Mouse (Mus musculus) liver, embryonic 15.5 days (tissue): ENCODE measurements around the gene Ppp4c. TPM values are rescaled to one million over a fixed set of nuclear protein-coding genes. Genes with fewer than 3 reads are reported as not detected.

Experiments used
- ATAC-seq: fragments of 200-750 bp; cut with Nextera tagmentation; 2 replicates; pipeline ENCODE4 v1.8.0; 2017; ENCODE audit warnings: moderate number of reproducible peaks, mild to moderate bottlenecking, moderate library complexity; ENCODE audit not compliant: insufficient read depth
- H3K27ac ChIP-seq: fragments of 300-500 bp; sonication (generic); replicated peaks from 2 replicates; pipeline ENCODE4 v1.5.1; 2015; ENCODE audit warnings: mild to moderate bottlenecking, inconsistent platforms
- H3K27me3 ChIP-seq: fragments of 300-500 bp; sonication (generic); 2 replicates; pipeline ENCODE4 v1.6.1; 2015; ENCODE audit warnings: mild to moderate bottlenecking, inconsistent platforms
- H3K36me3 ChIP-seq: fragments of 300-500 bp; sonication (generic); replicated peaks from 2 replicates; pipeline ENCODE4 v1.6.1; 2015; ENCODE audit warnings: moderate library complexity, mild to moderate bottlenecking, inconsistent platforms
- H3K4me1 ChIP-seq: fragments of 300-500 bp; sonication (generic); replicated peaks from 2 replicates; pipeline ENCODE4 v1.6.1; 2015; ENCODE audit warnings: inconsistent platforms
- H3K4me2 ChIP-seq: fragments of 300-500 bp; sonication (generic); 2 replicates; pipeline ENCODE4 v1.6.1; 2015; ENCODE audit warnings: moderate library complexity, mild to moderate bottlenecking, inconsistent platforms
- H3K4me3 ChIP-seq: fragments of 300-500 bp; sonication (generic); replicated peaks from 2 replicates; pipeline ENCODE4 v1.5.1; 2015; ENCODE audit warnings: mild to moderate bottlenecking, inconsistent platforms
- H3K9ac ChIP-seq: fragments of 300-500 bp; sonication (generic); 2 replicates; pipeline ENCODE4 v1.6.1; 2015; ENCODE audit warnings: moderate library complexity, mild to moderate bottlenecking, inconsistent platforms
- H3K9me3 ChIP-seq: fragments of 300-500 bp; sonication (generic); replicated peaks from 2 replicates; pipeline ENCODE4 v1.6.1; 2016; ENCODE audit warnings: inconsistent platforms
- WGBS: fragments of 180-500 bp; shearing (Covaris S2); methylation state at CpG from one replicate; pipeline ENCODE4 v1.1.7; 2015; ENCODE audit warnings: mixed read lengths; ENCODE audit not compliant: insufficient replicate concordance; 5-methylcytosine and 5-hydroxymethylcytosine counted together
- polyA plus RNA-seq: library from polyadenylated mRNA; unstranded; fragments of >200 nt; fragmentation: Nextera tagmentation; extraction: Ambion mirVana; gene quantifications from 2 replicates; pipeline ENCODE4 v1.2.1, GENCODE M21; 2015

Gene Ppp4c
- polyA plus RNA-seq, 1 experiment from 2014 or later = 107 TPM

DNA sequence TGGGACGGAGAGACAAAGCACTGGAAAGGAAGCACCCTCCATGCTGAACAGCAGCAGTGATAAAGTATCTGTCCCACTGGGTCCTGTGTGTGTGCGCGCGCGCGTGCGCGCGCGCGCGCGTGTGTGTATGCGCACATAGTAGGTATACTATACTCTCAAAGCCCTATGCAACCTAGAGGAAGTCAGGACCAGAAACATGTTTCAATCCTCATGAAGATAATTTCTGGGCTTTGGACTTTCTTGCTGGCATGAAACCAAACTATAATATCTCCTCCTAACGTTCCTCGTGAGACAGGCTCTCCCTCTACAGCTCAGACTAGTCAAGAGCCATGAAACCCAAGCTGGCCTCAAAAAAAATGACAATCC is 8.7 kb upstream of the Ppp4c start:
- peaks cover 15% of the 10 kb centered on the region for H3K36me3 ChIP-seq
- WGBS = 89% methylated on average over 16 of the region's 16 CpGs
- H3K4me3 ChIP-seq = no peak overlapping the region
- no peak overlapping the region for H3K4me2 ChIP-seq
- peaks cover 66% of the 10 kb centered on the region for H3K4me1 ChIP-seq
- ATAC-seq = no peak
- no peak overlapping the region for H3K27ac ChIP-seq
- no peaks in the 10 kb centered on the region for H3K27me3 ChIP-seq
- no peak overlapping the region for H3K9ac ChIP-seq
- no peaks in the 10 kb centered on the region for H3K9me3 ChIP-seq

GRCm38 (mm10) chr7:126800269-126801056 is 8.2 kb upstream of the Ppp4c start:
- Histone ChIP-seq H3K9me3 (no peaks in the 10 kb centered on the region), H3K36me3 (peaks cover 21% of the 10 kb centered on the region), H3K4me1 (peaks cover 70% of the 10 kb centered on the region), H3K9ac (peak overlapping the region; percentile 75), H3K27me3 (no peaks in the 10 kb centered on the region), H3K4me2 (peak overlapping the region; percentile 97), H3K4me3 (peak overlapping the region; percentile 82), H3K27ac (peak overlapping the region; percentile 90)
- WGBS = 64% methylated on average over 5 of the region's 5 CpGs
- no peak for ATAC-seq

- Histone ChIP-seq H3K4me2 (peak overlapping the region; percentile 97), H3K9me3 (no peaks in the 10 kb centered on the region), H3K36me3 (peaks cover 29% of the 10 kb centered on the region), H3K27me3 (no peaks in the 10 kb centered on the region), H3K27ac (peak overlapping the region; percentile 90), H3K4me1 (peaks cover 78% of the 10 kb centered on the region), H3K4me3 (peak overlapping the region; percentile 82), H3K9ac (peak overlapping the region; percentile 75)
- 3% methylated on average over 38 of the region's 38 CpGs for WGBS
- peak; percentile 73 for ATAC-seq
These were observed 7.4 kb upstream of the Ppp4c start for GRCm38 (mm10) chr7:126799468-126800268.

GRCm38 (mm10) chr7:126799050-126799467 is 6.8 kb upstream of the Ppp4c start:
- H3K36me3 ChIP-seq = peaks cover 31% of the 10 kb centered on the region
- peak overlapping the region; percentile 97 for H3K4me2 ChIP-seq
- peaks cover 84% of the 10 kb centered on the region for H3K4me1 ChIP-seq
- WGBS = under 1% methylated on average over 33 of the region's 36 CpGs
- peak overlapping the region; percentile 90 for H3K27ac ChIP-seq
- H3K4me3 ChIP-seq = peak overlapping the region; percentile 82
- peak; percentile 93 for ATAC-seq
- H3K27me3 ChIP-seq = no peaks in the 10 kb centered on the region
- H3K9me3 ChIP-seq = no peaks in the 10 kb centered on the region
- H3K9ac ChIP-seq = peak overlapping the region; percentile 75

- peak; percentile 47 for ATAC-seq
- Histone ChIP-seq H3K36me3 (peaks cover 31% of the 10 kb centered on the region), H3K9ac (peak overlapping the region; percentile 75), H3K27me3 (no peaks in the 10 kb centered on the region), H3K4me1 (peaks cover 87% of the 10 kb centered on the region), H3K27ac (peak overlapping the region; percentile 90), H3K4me3 (peak overlapping the region; percentile 82), H3K9me3 (no peaks in the 10 kb centered on the region), H3K4me2 (peak overlapping the region; percentile 97)
- under 1% methylated on average over 40 of the region's 40 CpGs for WGBS
These were observed 6.1 kb upstream of the Ppp4c start for GRCm38 (mm10) chr7:126798127-126799049.

DNA sequence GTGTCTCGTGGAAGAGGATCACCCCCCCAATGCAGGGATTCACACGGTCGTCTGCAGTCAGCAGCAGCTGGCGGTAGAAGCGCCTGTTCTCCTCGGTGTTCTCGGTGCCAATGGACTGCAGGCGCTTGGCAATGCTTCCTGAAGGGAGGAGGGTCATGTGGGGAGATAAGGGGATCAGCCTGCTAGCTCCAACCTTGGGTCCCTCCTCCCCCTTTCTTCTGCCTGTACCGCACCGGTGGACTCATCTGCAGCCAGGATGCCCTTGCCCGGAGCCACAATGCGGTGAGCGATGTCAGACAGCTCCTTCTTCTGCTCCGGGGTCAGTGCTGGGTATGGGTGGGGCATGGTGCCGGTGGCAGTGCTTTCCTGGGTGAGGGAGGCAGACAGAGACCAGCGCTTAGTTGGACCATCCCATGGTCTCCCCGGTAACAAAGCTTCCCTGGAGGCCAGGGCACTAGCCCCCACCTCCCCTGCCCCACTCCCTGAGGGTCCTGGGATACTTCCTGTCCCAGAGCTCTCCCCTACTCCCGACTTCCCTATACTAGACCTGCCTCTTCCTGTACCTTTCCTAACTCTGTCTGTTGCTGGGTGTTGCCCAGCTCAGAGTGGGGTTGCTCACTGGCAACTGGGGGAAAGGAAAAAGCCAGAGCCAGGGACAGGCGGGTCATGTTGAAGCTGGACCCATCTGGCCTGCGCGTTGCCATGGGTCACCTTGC is 5.3 kb upstream of the Ppp4c start, which contains the start of gene Fam57b:
TSS of gene Fam57b (plus strand) at position 258 of the 716 bp plus-strand sequence.
- Histone ChIP-seq H3K36me3 (peaks cover 31% of the 10 kb centered on the region), H3K27ac (peak within 1 kb of the TSS; percentile 90), H3K27me3 (no peaks in the 10 kb centered on the region), H3K9ac (peak within 1 kb of the TSS; percentile 75), H3K4me1 (peaks cover 88% of the 10 kb centered on the region), H3K4me3 (peak within 1 kb of the TSS; percentile 82), H3K9me3 (no peaks in the 10 kb centered on the region), H3K4me2 (peak within 1 kb of the TSS; percentile 97)
- WGBS = 7% methylated on average over 21 of the region's 21 CpGs
- no peak for ATAC-seq

- H3K9ac ChIP-seq = no peak overlapping the region
- peaks cover 31% of the 10 kb centered on the region for H3K36me3 ChIP-seq
- peak overlapping the region; percentile 97; the same call in 1 of the 2 replicates for H3K4me2 ChIP-seq
- H3K27me3 ChIP-seq = no peaks in the 10 kb centered on the region
- H3K9me3 ChIP-seq = no peaks in the 10 kb centered on the region
- WGBS = 71% methylated on average over 8 of the region's 8 CpGs
- peak overlapping the region; percentile 31; the same call in 1 of the 2 replicates for H3K27ac ChIP-seq
- peaks cover 84% of the 10 kb centered on the region for H3K4me1 ChIP-seq
- H3K4me3 ChIP-seq = no peak overlapping the region
- no peak for ATAC-seq
These were observed 4.1 kb upstream of the Ppp4c start for GRCm38 (mm10) chr7:126796350-126796932.

- no peaks in the 10 kb centered on the region for H3K27me3 ChIP-seq
- peaks cover 87% of the 10 kb centered on the region for H3K4me1 ChIP-seq
- peaks cover 31% of the 10 kb centered on the region for H3K36me3 ChIP-seq
- no peak overlapping the region for H3K27ac ChIP-seq
- H3K9ac ChIP-seq = no peak overlapping the region
- no peak overlapping the region for H3K4me3 ChIP-seq
- no peak for ATAC-seq
- 76% methylated on average over 16 of the region's 16 CpGs for WGBS
- no peaks in the 10 kb centered on the region for H3K9me3 ChIP-seq
- H3K4me2 ChIP-seq = no peak overlapping the region
These were observed 3.4 kb upstream of the Ppp4c start for GRCm38 (mm10) chr7:126795387-126796317.

- no peak overlapping the region for H3K27ac ChIP-seq
- H3K4me3 ChIP-seq = no peak overlapping the region
- no peaks in the 10 kb centered on the region for H3K9me3 ChIP-seq
- no peak overlapping the region for H3K4me2 ChIP-seq
- 41% methylated on average over 4 of the region's 4 CpGs for WGBS
- H3K27me3 ChIP-seq = no peaks in the 10 kb centered on the region
- no peak for ATAC-seq
- H3K4me1 ChIP-seq = peaks cover 81% of the 10 kb centered on the region
- H3K9ac ChIP-seq = 0 out of 2 replicates have a peak overlapping the region, but pooled peaks have one; percentile 2
- peaks cover 45% of the 10 kb centered on the region for H3K36me3 ChIP-seq
These were observed 1.9 kb upstream of the Ppp4c start for GRCm38 (mm10) chr7:126794271-126794605.
